Mouse (Mus musculus) hindbrain, embryonic 14.5 days (tissue): ENCODE results near the gene Hoxb1. TPM values are rescaled to one million over a fixed set of nuclear protein-coding genes. Genes with fewer than 3 reads are reported as not detected.

Experiments
- ATAC-seq: fragments of 200-750 bp; cut with Nextera tagmentation; 2 replicates; pipeline ENCODE4 v1.8.0; 2017; ENCODE audit warnings: moderate number of reproducible peaks, mild to moderate bottlenecking, moderate TSS enrichment, moderate library complexity; ENCODE audit not compliant: low FRiP score
- DNase-seq: peaks from one replicate; pipeline ENCODE4 v3.0.0-alpha.2; 2015; ENCODE audit warnings: low spot score
- H3K27ac ChIP-seq: fragments of 300-500 bp; sonication (generic); 2 replicates; pipeline ENCODE4 v1.5.1; 2014; ENCODE audit warnings: mild to moderate bottlenecking, moderate library complexity
- H3K27me3 ChIP-seq: fragments of 300-500 bp; sonication (generic); 2 replicates; pipeline ENCODE4 v1.6.1; 2014; ENCODE audit warnings: mild to moderate bottlenecking, low read length, mixed read lengths; ENCODE audit not compliant: control insufficient read depth, insufficient read depth
- H3K36me3 ChIP-seq: fragments of 300-500 bp; sonication (generic); replicated peaks from 2 replicates; pipeline ENCODE4 v1.6.1; 2014; ENCODE audit not compliant: control insufficient read depth, insufficient read depth
- H3K4me1 ChIP-seq: fragments of 300-500 bp; sonication (generic); replicated peaks from 2 replicates; pipeline ENCODE4 v1.6.1; 2014; ENCODE audit warnings: antibody characterized with exemption, low read length, mixed read lengths; ENCODE audit not compliant: control insufficient read depth, insufficient read depth
- H3K4me2 ChIP-seq: fragments of 300-500 bp; sonication (generic); replicated peaks from 2 replicates; pipeline ENCODE4 v1.6.1; 2014; ENCODE audit warnings: mild to moderate bottlenecking, moderate library complexity
- H3K4me3 ChIP-seq: fragments of 300-500 bp; sonication (generic); replicated peaks from 2 replicates; pipeline ENCODE4 v1.5.1; 2014; ENCODE audit warnings: mild to moderate bottlenecking, low read length
- H3K9ac ChIP-seq: fragments of 300-500 bp; sonication (generic); 2 replicates; pipeline ENCODE4 v1.6.1; 2014
- H3K9me3 ChIP-seq: fragments of 300-500 bp; sonication (generic); 2 replicates; pipeline ENCODE4 v1.6.1; 2016; ENCODE audit warnings: low read length; ENCODE audit not compliant: control insufficient read depth
- whole genome bisulfite sequencing: fragments of 180-500 bp; shearing (Covaris S2); extraction: QIAGEN DNeasy Blood & Tissue Kit; methylation state at CpG from one replicate; pipeline ENCODE4 v1.1.7; 2014; 5-methylcytosine and 5-hydroxymethylcytosine counted together
- polyA plus RNA-seq: library from polyadenylated mRNA; unstranded; fragments of >200 nt; fragmentation: Nextera tagmentation; extraction: Ambion mirVana; gene quantifications from 2 replicates; pipeline ENCODE4 v1.2.1, GENCODE M21; 2014

The Hoxb1 gene
- polyA plus RNA-seq, 1 experiment from 2014 or later = 0.33 TPM

- ATAC-seq = no peak
- DNase-seq = no peak
- H3K4me3 ChIP-seq = no peak overlapping the region
- peaks cover 93% of the 10 kb centered on the region for H3K27me3 ChIP-seq
- H3K27ac ChIP-seq = no peak overlapping the region
- H3K9me3 ChIP-seq = no peaks in the 10 kb centered on the region
- H3K4me2 ChIP-seq = no peak overlapping the region
- H3K36me3 ChIP-seq = no peaks in the 10 kb centered on the region
- H3K4me1 ChIP-seq = no peaks in the 10 kb centered on the region
- 22% methylated on average over 7 of the region's 7 CpGs for whole genome bisulfite sequencing
- H3K9ac ChIP-seq = no peak overlapping the region
These were observed 3.6 kb downstream of the Hoxb1 start for GRCm38 (mm10) chr11:96369140-96369539.

GRCm38 (mm10) chr11:96371726-96372125 is 6.2 kb downstream of the Hoxb1 start:
- H3K4me1 ChIP-seq = no peaks in the 10 kb centered on the region
- no peaks in the 10 kb centered on the region for H3K36me3 ChIP-seq
- H3K9me3 ChIP-seq = no peaks in the 10 kb centered on the region
- no peak overlapping the region for H3K9ac ChIP-seq
- ATAC-seq (no peak), DNase-seq (no peak)
- H3K4me3 ChIP-seq = no peak overlapping the region
- H3K4me2 ChIP-seq = no peak overlapping the region
- 17% methylated on average over 3 of the region's 3 CpGs for WGBS
- peaks cover 94% of the 10 kb centered on the region for H3K27me3 ChIP-seq
- H3K27ac ChIP-seq = no peak overlapping the region

DNA sequence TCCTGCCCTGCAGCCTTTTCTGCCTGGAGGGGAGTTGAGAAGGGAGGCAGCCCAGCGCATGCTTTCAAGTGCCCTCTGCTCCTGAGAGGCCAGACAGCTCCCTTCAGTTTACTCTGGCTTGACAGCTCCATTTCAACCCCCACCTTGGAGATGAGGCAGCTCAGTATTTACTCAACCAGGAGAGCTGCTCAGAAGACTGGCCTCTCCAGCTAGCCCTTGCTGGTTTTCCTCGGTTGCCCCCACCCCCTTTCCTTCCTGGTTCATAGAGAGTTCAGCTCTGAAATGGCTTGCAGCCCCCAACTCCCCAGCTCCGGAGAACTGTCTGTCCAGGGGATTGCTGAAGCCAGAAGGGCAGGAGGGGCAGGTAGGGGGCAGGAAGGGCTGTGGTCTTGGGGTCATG is 7.0 kb downstream of the Hoxb1 start:
- WGBS = 10% methylated on average over 3 of the region's 3 CpGs
- ATAC-seq = no peak

GRCm38 (mm10) chr11:96374810-96375209 is 9.3 kb downstream of the Hoxb1 start:
- peaks cover 74% of the 10 kb centered on the region for H3K27me3 ChIP-seq
- 20% methylated on average over 7 of the region's 7 CpGs for WGBS
- H3K9ac ChIP-seq = no peak overlapping the region
- H3K4me1 ChIP-seq = no peaks in the 10 kb centered on the region
- ATAC-seq (no peak), DNase-seq (no peak)
- H3K4me3 ChIP-seq = no peak overlapping the region
- no peaks in the 10 kb centered on the region for H3K9me3 ChIP-seq
- H3K27ac ChIP-seq = no peak overlapping the region
- no peak overlapping the region for H3K4me2 ChIP-seq
- H3K36me3 ChIP-seq = no peaks in the 10 kb centered on the region

More for the DNA sequence above, 7.0 kb downstream of the Hoxb1 start:
- no peaks in the 10 kb centered on the region for H3K9me3 ChIP-seq
- H3K4me1 ChIP-seq = no peaks in the 10 kb centered on the region
- no peak for DNase-seq
- no peaks in the 10 kb centered on the region for H3K36me3 ChIP-seq
- no peak overlapping the region for H3K4me2 ChIP-seq
- peaks cover 90% of the 10 kb centered on the region for H3K27me3 ChIP-seq
- no peak overlapping the region for H3K27ac ChIP-seq
- no peak overlapping the region for H3K9ac ChIP-seq
- H3K4me3 ChIP-seq = no peak overlapping the region

DNA sequence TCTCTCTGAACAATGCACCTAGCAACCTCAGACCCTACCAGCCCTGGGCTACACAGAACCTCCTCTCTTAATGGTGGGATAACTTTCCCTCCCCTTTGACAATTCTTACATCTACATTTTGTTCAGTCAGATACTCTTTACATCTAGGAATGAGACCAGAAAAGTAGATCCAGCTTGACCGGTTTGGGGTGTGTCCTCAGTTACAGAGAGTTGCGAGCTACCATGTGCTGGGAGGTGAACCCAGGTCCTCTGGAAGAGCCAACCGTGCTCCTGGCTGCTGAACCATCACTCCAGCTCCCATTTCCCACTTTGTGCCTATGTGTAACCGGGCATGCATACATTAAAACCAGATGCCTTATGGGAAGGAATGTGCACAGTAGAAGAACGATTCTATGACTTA is 17.8 kb downstream of the Hoxb1 start:
- H3K27me3 ChIP-seq = peaks cover 4% of the 10 kb centered on the region; the same call in 1 of the 2 replicates
- WGBS = 81% methylated on average over 5 of the region's 5 CpGs
- DNase-seq = no peak
- no peak for ATAC-seq
- no peak overlapping the region for H3K27ac ChIP-seq
- H3K4me2 ChIP-seq = no peak overlapping the region
- H3K9me3 ChIP-seq = no peaks in the 10 kb centered on the region
- H3K4me1 ChIP-seq = no peaks in the 10 kb centered on the region
- H3K4me3 ChIP-seq = no peak overlapping the region
- H3K9ac ChIP-seq = no peak overlapping the region
- H3K36me3 ChIP-seq = no peaks in the 10 kb centered on the region

DNA sequence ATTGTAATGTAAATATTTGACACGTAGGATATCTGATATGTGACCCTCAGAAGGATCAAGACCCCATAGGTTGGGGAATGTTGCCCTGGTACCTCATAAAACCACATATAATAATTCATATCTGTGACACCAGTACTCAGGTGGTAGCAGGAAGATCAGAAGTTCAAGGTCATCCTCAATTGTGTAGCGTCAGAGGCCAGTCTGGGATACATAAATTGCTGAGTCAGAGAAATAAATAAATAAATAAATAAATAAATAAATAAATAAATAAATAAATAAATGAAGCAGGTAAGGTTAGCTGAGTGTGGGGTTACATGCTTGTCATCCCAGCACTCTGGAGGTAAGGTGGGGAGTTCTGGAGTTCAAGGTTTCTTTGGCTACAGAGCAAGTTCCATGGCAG is 22.1 kb downstream of the Hoxb1 start:
- H3K4me3 ChIP-seq = no peak overlapping the region
- H3K9ac ChIP-seq = no peak overlapping the region
- DNase-seq (no peak), ATAC-seq (no peak)
- H3K4me2 ChIP-seq = no peak overlapping the region
- H3K36me3 ChIP-seq = no peaks in the 10 kb centered on the region
- WGBS = 89% methylated on average over 2 of the region's 2 CpGs
- no peak overlapping the region for H3K27ac ChIP-seq
- H3K27me3 ChIP-seq = no peaks in the 10 kb centered on the region
- no peaks in the 10 kb centered on the region for H3K9me3 ChIP-seq
- peaks cover 3% of the 10 kb centered on the region; the same call in 1 of the 2 replicates for H3K4me1 ChIP-seq

- WGBS = 13% methylated on average over 15 of the region's 15 CpGs
- no peaks in the 10 kb centered on the region for H3K27me3 ChIP-seq
- H3K4me1 ChIP-seq = peaks cover 7% of the 10 kb centered on the region; the same call in 1 of the 2 replicates
- no peaks in the 10 kb centered on the region for H3K36me3 ChIP-seq
- H3K27ac ChIP-seq = no peak overlapping the region
- no peaks in the 10 kb centered on the region for H3K9me3 ChIP-seq
- H3K9ac ChIP-seq = no peak overlapping the region
- H3K4me2 ChIP-seq = no peak overlapping the region
- ATAC-seq = no peak
- H3K4me3 ChIP-seq = no peak overlapping the region
- DNase-seq = no peak
These were observed 31.4 kb downstream of the Hoxb1 start for GRCm38 (mm10) chr11:96396772-96397626.

- Histone ChIP-seq H3K4me2 (no peak overlapping the region), H3K9me3 (no peaks in the 10 kb centered on the region), H3K4me3 (no peak overlapping the region), H3K4me1 (peaks cover 7% of the 10 kb centered on the region; the same call in 1 of the 2 replicates), H3K9ac (no peak overlapping the region), H3K36me3 (no peaks in the 10 kb centered on the region), H3K27ac (no peak overlapping the region), H3K27me3 (no peaks in the 10 kb centered on the region)
- 54% methylated on average over 7 of the region's 7 CpGs for whole genome bisulfite sequencing
- no peak for DNase-seq
- ATAC-seq = no peak
These were observed 32.3 kb downstream of the Hoxb1 start for GRCm38 (mm10) chr11:96397806-96398335.

DNA sequence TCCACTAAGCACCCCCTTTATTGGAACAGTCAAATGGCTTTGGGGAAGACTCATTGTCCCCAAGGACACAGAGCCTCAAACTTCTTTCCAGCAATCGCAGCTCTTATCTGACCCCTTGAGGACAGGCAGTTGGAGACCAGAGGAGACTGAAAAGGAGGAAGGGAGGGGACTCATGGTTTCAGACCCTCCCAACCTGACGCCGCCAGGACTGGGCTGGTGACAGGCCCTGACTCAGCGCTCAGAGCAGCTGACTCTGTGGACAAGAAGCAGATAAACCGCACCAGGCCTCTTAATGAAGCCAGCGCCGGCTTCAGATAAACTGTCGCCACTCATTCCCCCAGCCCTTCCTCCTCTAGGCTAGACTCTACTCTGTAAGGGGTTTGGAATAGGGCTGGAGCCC is 34.4 kb downstream of the Hoxb1 start:
- peaks cover 8% of the 10 kb centered on the region; the same call in 1 of the 2 replicates for H3K4me1 ChIP-seq
- WGBS = 27% methylated on average over 8 of the region's 8 CpGs
- H3K9me3 ChIP-seq = no peaks in the 10 kb centered on the region
- no peak overlapping the region for H3K4me2 ChIP-seq
- no peaks in the 10 kb centered on the region for H3K27me3 ChIP-seq
- no peak overlapping the region for H3K4me3 ChIP-seq
- no peaks in the 10 kb centered on the region for H3K36me3 ChIP-seq
- no peak overlapping the region for H3K9ac ChIP-seq
- no peak overlapping the region for H3K27ac ChIP-seq
- no peak for ATAC-seq
- no peak for DNase-seq
